Mouse (Mus musculus): ENCODE results near the gene Mcoln3. TPM values are rescaled to one million over a fixed set of nuclear protein-coding genes. Genes with fewer than 3 reads are reported as not detected.
A peak's percentile ranks its signal among the peaks of the same experiment; 100 is the strongest.

Gene Mcoln3
- total RNA-seq, 2 experiments from 2014 or later = not detected

GRCm38 (mm10) chr3:146169356-146169755 is 52.1 kb downstream of the Mcoln3 start:
- no peak for DNase-seq (ENCODE audit: low spot score in 2 of 2)

- no peak for DNase-seq (ENCODE audit: low spot score in 2 of 2)
Observed at GRCm38 (mm10) chr3:146173030-146173429, 55.8 kb downstream of the Mcoln3 start.

- no peak for DNase-seq (ENCODE audit: low spot score in 2 of 2)
Observed at GRCm38 (mm10) chr3:146174215-146174614, 57.0 kb downstream of the Mcoln3 start.

- DNase-seq (ENCODE audit: low spot score in 2 of 2) = no peak
Observed at GRCm38 (mm10) chr3:146177295-146177694, 60.0 kb downstream of the Mcoln3 start.

GRCm38 (mm10) chr3:146177748-146178582 is 60.7 kb downstream of the Mcoln3 start:
- DNase-seq (ENCODE audit: low spot score in 2 of 2) = peak; percentile 87 to 88

GRCm38 (mm10) chr3:146180341-146180740 is 63.1 kb downstream of the Mcoln3 start:
- no peak for DNase-seq (ENCODE audit: low spot score in 2 of 2)

GRCm38 (mm10) chr3:146180986-146181385 is 63.7 kb downstream of the Mcoln3 start:
- peak; percentile 22 to 48 for DNase-seq (ENCODE audit: low spot score in 2 of 2)

- DNase-seq (ENCODE audit: low spot score in 2 of 2) = peak; percentile 56 to 63
Observed at GRCm38 (mm10) chr3:146184992-146185657, 67.9 kb downstream of the Mcoln3 start.

GRCm38 (mm10) chr3:146186033-146186432 is 68.8 kb downstream of the Mcoln3 start:
- DNase-seq (ENCODE audit: low spot score in 2 of 2) = no peak

- no peak for DNase-seq (ENCODE audit: low spot score in 2 of 2)
Observed at GRCm38 (mm10) chr3:146189933-146190332, 72.7 kb downstream of the Mcoln3 start.

Other genes with a start within 250 kb of the Mcoln3 start
- 10 to 100 TPM; 13.2 to 15.0 TPM for gene Bcl10, start 194.6 kb upstream of the Mcoln3 start, total RNA-seq (2021)
- 10 to 100 TPM; 38.6 to 38.9 TPM for gene 2410004B18Rik, start 179.4 kb upstream of the Mcoln3 start, total RNA-seq (2021)
- gene Syde2, start 129.6 kb upstream of the Mcoln3 start, total RNA-seq (2021) = 1 to 10 TPM; 2.6 TPM
- gene Wdr63, start 9.3 kb upstream of the Mcoln3 start, total RNA-seq (2021) = under 1 TPM in 1 of 2 experiments, not detected in 1; 0.37 TPM
- gene Mcoln2, start 32.4 kb downstream of the Mcoln3 start, total RNA-seq (2021) = not detected
- gene Lpar3, start 103.5 kb downstream of the Mcoln3 start, total RNA-seq (2021) = under 1 TPM; 0.28 to 0.40 TPM

All from left cerebral cortex, adult 18-20 months (tissue).